Mouse (Mus musculus): Measurements from ENCODE around the gene Capn1.

Gene Capn1

DNA sequence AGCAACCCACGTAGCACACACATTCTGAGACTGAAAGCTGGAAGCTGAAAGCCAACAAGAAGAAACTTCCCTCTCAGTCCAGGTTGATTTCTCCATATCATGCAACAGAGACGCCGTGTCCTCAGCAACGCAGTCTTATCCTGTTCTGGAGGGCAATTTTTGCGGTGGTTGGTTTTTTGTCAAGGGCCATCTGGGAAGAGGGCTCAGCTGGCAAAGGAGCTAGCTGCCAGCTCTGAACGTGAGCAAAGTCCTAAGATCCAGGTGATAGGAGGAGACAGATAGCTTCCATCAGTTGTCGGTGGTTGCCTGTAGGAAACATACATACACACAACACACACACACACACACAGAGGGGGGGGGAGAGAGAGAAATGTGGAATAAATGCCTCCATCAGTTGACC lies 22.6 kb upstream of the Capn1 start:
- in situ Hi-C loops (cut with MboI) = no loop called here

DNA sequence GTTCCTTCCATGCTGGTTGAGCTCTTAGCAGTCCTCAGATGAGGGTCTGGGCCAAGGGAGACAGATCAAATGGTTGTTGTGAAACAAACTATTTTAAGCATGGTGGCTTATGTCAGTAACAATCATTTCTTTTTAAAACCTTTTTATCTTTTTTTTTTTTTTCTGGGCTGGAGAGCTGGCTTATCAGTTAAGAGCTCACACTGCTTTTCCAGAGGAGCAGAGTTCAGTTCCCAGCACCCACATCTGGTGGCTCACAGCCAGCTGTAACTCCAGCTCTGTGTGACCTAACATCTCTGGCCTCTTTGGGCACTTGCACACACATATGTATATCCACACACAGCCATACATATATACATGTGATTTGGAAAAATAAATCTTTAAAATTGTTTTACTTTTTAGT lies 22.0 kb upstream of the Capn1 start:
- in situ Hi-C loops (cut with MboI) = no loop called here

DNA sequence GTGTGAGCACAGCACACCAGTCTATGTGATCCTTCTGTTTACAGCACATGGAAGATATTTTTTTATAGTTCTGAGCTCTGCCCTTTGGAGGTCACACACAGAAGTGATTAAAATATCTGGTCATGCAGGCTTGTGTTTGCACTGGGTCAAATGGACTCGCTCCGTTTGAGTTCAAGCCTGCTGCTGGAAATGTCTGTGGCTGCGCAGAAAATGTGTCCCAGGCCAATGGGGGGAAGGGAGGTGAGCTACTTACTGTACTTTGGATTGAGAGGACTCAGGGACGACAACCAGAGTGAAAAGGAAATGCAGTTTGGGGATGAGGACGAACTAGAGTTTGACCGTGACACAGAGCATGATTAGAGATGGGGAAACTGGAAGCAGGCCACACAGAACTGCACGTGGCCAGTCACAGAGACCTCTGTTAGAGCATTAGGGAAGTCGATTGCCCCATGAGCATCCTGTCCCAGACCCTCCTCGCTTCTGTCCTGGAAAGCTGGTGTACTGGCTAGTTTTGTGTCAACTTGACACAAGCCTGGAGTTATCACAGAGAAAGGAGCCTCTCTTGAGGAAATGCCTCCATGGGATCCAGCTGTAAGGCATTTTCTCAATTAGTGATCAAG lies 20.4 kb upstream of the Capn1 start:
- in situ Hi-C loops (cut with MboI) = no loop called here

DNA sequence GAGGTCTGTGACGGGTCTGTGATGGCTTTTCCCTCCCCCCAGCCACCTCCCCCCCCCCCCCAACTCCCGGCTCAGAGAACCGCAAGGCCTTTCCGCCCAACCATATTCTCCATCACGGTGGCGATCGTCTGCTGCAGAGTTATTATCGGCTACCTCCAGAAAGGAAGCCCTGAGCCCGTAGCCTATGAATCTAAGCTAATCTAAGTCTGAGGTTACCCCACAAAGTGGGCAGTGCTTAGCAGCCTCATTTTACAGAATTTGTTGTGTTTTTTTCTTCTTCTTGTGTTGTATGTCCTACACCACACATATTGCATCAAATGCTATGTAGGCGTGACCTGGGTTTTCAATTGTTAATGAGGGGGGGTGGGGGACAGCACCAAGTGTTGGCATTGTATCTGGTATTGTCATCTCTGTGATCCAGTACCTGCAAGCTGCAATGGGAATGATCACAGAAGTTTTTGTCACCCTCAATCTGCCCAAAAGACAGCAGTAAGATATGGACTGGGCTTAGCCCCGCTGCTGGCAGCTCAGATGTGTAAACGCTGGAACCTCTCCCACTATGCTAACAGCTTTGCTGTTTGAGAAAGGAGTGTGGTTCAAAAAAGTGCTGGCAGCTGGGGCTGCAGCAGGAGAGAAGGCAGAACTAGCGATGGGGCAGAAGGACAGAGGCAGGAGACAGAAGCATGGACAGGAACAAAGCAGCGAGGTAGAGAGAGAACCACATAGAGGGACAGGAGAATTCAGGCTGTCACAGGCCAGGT lies 15.0 kb upstream of the Capn1 start:
- in situ Hi-C loops (cut with MboI) = no loop called here

GRCm38 (mm10) chr19:6029426-6029825 lies 13.7 kb upstream of the Capn1 start:
- in situ Hi-C loops (cut with MboI) = no loop called here

- in situ Hi-C loops (cut with MboI) = no loop called here
These were observed 13.3 kb upstream of the Capn1 start for GRCm38 (mm10) chr19:6028991-6029390.

GRCm38 (mm10) chr19:6023930-6024329 lies 8.2 kb upstream of the Capn1 start:
- in situ Hi-C loops (cut with MboI) = no loop called here

DNA sequence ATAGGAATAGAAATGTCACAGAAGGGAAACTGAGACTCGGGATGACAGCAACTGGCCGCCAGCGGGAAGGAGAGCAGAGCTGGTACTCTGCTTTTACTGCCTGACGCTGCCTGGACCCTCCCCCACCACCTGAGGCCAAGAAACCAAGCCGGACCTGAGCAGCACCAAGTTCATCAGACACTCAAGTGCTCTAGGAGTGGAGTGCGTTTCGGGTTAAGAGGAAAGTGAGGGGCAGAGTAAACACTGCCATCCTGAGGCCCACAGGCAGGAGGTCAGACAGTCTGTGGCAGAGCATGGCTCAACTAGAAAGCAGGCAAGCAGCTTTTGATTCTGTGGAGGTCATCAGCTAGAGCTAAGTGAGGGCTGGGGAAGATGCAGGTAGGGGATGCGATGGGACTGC lies 7.4 kb upstream of the Capn1 start:
- in situ Hi-C loops (cut with MboI) = no loop called here

- in situ Hi-C loops (cut with MboI) = no loop called here
These were observed 4.6 kb upstream of the Capn1 start for GRCm38 (mm10) chr19:6020276-6020675.

DNA sequence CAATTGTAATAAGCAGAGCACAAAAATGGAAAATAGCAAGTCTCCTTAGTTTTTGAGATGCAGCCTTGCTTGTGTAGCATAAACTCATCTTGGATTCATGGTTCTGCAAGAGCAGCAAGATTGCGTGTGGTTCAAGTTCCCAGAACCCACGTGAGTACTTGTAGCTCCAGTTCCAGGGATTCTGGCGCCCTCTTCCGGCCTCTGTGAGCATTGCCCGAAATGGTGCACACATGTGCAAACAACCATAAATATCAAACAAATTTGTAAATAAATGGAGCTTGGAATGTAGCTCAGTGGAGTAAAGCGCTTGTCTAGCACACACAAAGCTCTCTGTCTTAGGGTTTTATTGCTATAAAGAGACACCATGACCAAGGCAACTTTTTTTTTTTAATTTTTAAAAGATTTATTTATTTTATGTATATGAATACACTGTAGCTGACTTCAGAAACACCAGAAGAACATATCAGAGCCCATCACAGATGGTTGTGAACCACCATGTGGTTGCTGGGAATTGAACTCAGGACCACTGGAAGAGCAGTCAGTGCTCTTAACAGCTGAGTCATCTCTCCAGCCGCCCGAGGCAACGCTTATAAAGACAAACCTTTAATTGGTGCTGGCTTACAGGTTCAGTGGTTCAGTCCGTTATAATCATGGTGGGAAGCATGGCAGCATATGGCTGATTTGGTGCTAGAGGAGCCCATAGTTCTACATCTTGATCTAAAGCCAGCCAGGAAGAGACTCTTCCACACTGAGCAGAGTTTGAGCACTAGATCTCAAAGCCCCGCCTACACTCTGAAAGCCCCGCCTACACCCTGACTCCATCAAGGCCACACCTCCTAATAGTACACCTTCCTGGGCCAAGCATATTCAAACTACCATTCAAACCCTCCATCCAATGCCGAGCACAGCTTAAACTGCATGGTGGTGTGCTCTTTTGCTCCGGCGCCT lies 2.7 kb upstream of the Capn1 start:
- in situ Hi-C loops (cut with MboI) = no loop called here

DNA sequence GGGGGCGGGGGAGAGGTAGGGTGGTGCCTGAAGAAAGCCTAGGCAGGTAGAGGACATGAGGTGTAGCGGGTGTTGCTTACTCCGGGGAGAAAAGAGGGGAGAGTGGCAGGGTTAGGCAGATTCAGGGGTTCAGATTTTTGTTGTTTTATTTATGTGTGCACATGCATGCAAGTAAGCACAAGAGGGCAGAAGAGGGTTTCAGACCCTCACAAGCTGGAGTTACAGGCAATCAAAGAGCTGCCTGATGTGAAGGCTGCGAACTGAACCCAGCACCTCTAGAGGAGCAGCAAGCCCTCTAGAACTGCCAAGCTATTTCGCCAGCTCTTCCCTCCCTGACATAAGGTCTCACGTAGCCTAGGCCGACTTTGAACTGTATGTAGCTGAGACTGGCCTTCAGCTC lies 835 bp upstream of the Capn1 start:
- in situ Hi-C loops (cut with MboI) = no loop called here

DNA sequence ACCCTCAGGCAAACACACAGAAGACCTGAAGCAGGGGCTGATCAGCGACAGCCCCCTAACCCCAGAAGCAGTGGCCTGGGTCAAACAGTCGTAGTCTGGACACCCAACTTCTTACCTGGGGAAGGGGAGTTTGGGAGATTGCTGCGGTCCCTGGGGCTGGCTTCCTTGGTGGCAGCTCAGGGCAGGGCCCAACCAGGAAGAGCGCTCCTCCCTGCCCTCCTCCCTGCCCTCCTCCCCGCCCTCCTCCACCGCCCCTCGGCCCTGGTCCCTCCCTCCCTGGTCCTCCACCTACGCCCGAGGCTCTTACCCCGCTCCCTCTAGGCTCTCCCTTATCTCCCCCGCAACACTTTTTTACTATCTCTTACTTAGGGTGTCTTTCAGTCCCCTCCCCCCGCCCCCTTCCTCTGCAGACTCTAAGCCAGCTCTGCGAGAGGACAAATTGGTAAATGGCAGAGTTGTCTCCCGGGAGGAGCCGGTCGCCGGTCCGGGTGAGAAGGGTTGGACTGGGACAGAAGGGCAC lies 646 bp downstream of the Capn1 start:
- in situ Hi-C loops (cut with MboI) = no loop called here

- in situ Hi-C loops (cut with MboI) = no loop called here
These were observed 2.0 kb downstream of the Capn1 start for GRCm38 (mm10) chr19:6013691-6014090.

DNA sequence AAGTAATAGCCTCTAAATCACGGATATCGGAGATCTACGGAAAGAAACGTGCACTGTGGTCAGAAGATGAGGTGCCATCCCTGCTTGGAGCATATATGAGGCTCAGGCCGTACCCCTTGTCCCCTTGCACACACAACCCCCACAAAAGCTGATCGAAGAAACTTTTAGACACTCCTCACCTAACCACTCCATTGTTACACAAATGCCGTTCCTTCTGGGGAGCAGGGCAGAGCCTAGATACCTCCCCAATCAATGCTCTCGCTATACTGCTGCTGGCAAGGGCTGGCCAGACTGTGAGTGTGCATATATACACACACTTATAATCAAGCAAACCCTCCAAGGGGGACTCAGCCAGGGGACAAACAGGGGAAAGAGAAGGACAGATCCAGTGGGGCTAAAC lies 6.6 kb downstream of the Capn1 start:
- in situ Hi-C loops (cut with MboI) = no loop called here

GRCm38 (mm10) chr19:6007013-6007412 lies 8.7 kb downstream of the Capn1 start:
- in situ Hi-C loops (cut with MboI) = no loop called here

GRCm38 (mm10) chr19:6005541-6005940 lies 10.2 kb downstream of the Capn1 start:
- in situ Hi-C loops (cut with MboI) = no loop called here

- in situ Hi-C loops (cut with MboI) = no loop called here
These were observed 15.7 kb downstream of the Capn1 start for GRCm38 (mm10) chr19:5999969-6000368.

DNA sequence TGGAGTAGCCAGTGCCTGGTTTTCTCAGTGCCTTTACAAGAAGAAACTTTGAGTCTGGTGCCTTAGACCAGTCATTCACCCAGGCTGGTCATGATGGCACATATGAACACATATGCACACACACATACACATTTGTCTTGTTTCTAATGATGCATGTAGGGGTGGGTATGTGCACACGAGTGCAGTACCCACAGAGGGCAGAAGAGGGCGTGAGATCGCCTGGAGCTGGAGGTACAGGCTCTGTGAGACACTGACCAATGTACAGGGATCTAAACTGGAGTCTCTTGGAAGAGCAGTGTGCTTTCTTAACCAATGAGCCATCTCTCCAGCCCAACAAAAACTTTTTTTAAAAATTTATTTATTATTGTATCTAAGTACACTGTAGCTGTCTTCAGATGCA lies 17.5 kb downstream of the Capn1 start:
- in situ Hi-C loops (cut with MboI) = no loop called here

- in situ Hi-C loops (cut with MboI) = no loop called here
These were observed 21.0 kb downstream of the Capn1 start for GRCm38 (mm10) chr19:5994711-5995110.

DNA sequence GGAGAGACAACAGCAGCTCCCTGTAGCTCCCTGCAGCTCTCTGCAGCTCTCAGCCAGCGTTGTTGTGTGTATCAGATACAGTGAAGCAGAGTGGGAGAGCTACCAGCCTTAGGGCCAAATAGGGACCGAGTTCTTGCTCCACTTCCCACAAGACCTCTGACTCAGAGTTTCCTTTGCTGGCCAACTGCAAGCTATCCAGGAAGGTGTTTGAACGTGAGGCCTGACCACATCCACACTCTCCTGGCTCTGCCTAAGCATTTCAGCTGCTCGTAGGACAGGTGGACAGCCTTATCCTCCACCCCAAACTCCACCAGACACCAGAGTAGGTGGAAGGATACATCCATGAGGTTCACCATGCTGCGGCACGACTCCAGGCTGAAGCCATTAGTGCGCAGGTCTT lies 23.7 kb downstream of the Capn1 start:
- in situ Hi-C loops (cut with MboI) = no loop called here

DNA sequence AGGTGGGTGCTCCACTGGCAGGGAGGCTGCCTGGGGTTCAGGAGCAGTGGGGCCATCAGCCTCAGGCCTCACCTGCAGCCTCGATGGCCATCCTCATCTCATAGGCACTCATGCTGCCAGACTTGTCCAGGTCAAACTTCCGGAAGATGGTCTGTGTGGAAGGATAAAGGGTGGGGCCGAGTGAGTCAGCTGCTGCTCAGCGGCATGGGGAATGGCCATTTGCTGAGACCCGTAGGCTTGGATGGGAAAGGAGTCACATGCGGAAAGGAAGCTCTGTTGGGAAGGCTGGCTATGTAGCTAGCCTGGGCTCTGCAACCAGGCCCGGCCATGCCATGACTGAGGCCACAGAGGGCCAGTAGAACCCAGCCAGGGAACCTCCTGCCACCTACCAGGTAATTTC lies 24.2 kb downstream of the Capn1 start:
- in situ Hi-C loops (cut with MboI) = no loop called here

DNA sequence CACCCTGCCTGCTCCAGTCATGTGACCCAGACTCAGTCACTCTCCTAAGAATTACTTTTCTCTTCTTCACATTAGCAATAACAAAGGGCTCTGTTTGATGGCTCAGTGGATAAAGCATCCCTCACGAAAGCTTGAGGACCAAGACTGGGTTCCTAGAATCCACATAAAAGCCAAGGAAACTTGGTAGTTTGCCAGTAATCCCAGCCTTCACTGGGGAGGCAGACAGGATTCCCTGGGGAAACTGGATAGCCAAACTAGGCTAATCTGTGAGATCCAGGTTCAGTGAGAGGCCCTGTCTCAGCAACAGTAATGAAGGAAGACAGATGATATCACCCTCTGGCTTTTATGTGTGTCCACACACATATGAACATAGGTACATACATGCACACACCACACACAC lies 24.8 kb downstream of the Capn1 start:
- in situ Hi-C loops (cut with MboI) = no loop called here
